Mouse (Mus musculus): ENCODE results near the gene Glmn. TPM values are rescaled to one million over a fixed set of nuclear protein-coding genes. Genes with fewer than 3 reads are reported as not detected.

Glmn gene
- total and polyA plus RNA-seq, 3 experiments: 11.6 to 29.1 (median 28.2) TPM

GRCm38 (mm10) chr5:107524281-107524680 is 73.4 kb downstream of the Glmn start (continued):
- TF ChIP-seq HCFC1 (IDR thresholded peaks at IDR 0.05; ENCODE audit: low read depth, low read length): no peak
- TF ChIP-seq SMC3 (IDR thresholded peaks at IDR 0.05; ENCODE audit: low read depth, low read length): no peak
- no peak for TF ChIP-seq USF1 (IDR thresholded peaks at IDR 0.05; ENCODE audit: low read depth, low read length)
- no peak for TF ChIP-seq GABPA (IDR thresholded peaks at IDR 0.05; ENCODE audit: insufficient replicate concordance, low read depth, low read length)
- TF ChIP-seq MYC (IDR thresholded peaks at IDR 0.05; ENCODE audit: low read depth, low read length): peak; percentile 45; the same call in 1 of the 2 replicates
- 0 out of 4 replicates have a peak, but pooled peaks of 1 of the 2 experiments have one; percentile 0 for TF ChIP-seq CTCF (conservative IDR thresholded peaks at IDR 0.05 in 1 of 2, IDR thresholded peaks at IDR 0.05 in 1 of 2; ENCODE audit: low read depth in 2 of 2, low read length in 2 of 2)
- TF ChIP-seq IRF4 (IDR thresholded peaks at IDR 0.05; ENCODE audit: low read depth, low read length): 0 out of 2 replicates have a peak, but pooled peaks have one; percentile 27
- no peak for TF ChIP-seq JUN (IDR thresholded peaks at IDR 0.05; ENCODE audit: insufficient read depth, low read depth, low read length)
- TF ChIP-seq BHLHE40 (IDR thresholded peaks at IDR 0.05; ENCODE audit: low read depth, low read length): peak; percentile 70
- TF ChIP-seq EP300 (IDR thresholded peaks at IDR 0.05; ENCODE audit: low read length): peak; percentile 40; the same call in 1 of the 2 replicates

GRCm38 (mm10) chr5:107521897-107522296 is 75.8 kb downstream of the Glmn start:
- Histone ChIP-seq H3K9me3 (replicated peaks; ENCODE audit: low read length) (no peaks in the 10 kb centered on the region), H3K27ac (ENCODE audit: insufficient read depth, low read depth) (no peak overlapping the region), H3K27me3 (replicated peaks) (no peaks in the 10 kb centered on the region), H3K9ac (ENCODE audit: insufficient read depth, low read depth) (no peak overlapping the region), H3K79me2 (replicated peaks; ENCODE audit: control insufficient read depth, extremely low read depth, insufficient read depth, poor library complexity, severe bottlenecking) (no peaks in the 10 kb centered on the region), H3K4me2 (ENCODE audit: insufficient read depth, low read depth, poor library complexity, severe bottlenecking) (no peak overlapping the region), H3K36me3 (replicated peaks in 1 of 2; ENCODE audit: control insufficient read depth in 1 of 2, insufficient read depth in 1 of 2, low read length in 1 of 2) (no peaks in the 10 kb centered on the region), H3K4me3 (replicated peaks in 1 of 3; ENCODE audit: low read depth in 2 of 3, low read length in 2 of 3, poor library complexity in 1 of 3) (no peak overlapping the region), H3K4me1 (ENCODE audit: control insufficient read depth in 1 of 2, insufficient read depth in 2 of 2) (peaks cover 2 to 28% of the 10 kb centered on the region in 2 experiments)
- DNase-seq (ENCODE audit: extremely low read depth): no peak
- TF ChIP-seq HCFC1 (IDR thresholded peaks at IDR 0.05; ENCODE audit: low read depth, low read length): no peak
- TF ChIP-seq SIN3A (IDR thresholded peaks at IDR 0.05; ENCODE audit: low read length): no peak
- no peak for TF ChIP-seq MAX (IDR thresholded peaks at IDR 0.05; ENCODE audit: low read length)
- no peak for TF ChIP-seq MEF2A (IDR thresholded peaks at IDR 0.05; ENCODE audit: borderline replicate concordance, low read depth, low read length)
- no peak for TF ChIP-seq POLR2A (IDR thresholded peaks at IDR 0.05; ENCODE audit: low read depth, low read length)
- TF ChIP-seq MAZ (IDR thresholded peaks at IDR 0.05; ENCODE audit: low read depth, low read length): no peak
- no peak for TF ChIP-seq RCOR1 (conservative IDR thresholded peaks at IDR 0.05; ENCODE audit: low read depth, low read length)
- TF ChIP-seq TCF12 (IDR thresholded peaks at IDR 0.05; ENCODE audit: low read depth, low read length): no peak
- no peak for TF ChIP-seq GABPA (IDR thresholded peaks at IDR 0.05; ENCODE audit: insufficient replicate concordance, low read depth, low read length)
- TF ChIP-seq MAFK (IDR thresholded peaks at IDR 0.05; ENCODE audit: insufficient replicate concordance, low read length): no peak
- TF ChIP-seq KAT2A (IDR thresholded peaks at IDR 0.05; ENCODE audit: insufficient replicate concordance, low read length): no peak
- no peak for TF ChIP-seq ZNF384 (IDR thresholded peaks at IDR 0.05; ENCODE audit: low read depth, low read length)
- no peak for TF ChIP-seq IRF4 (IDR thresholded peaks at IDR 0.05; ENCODE audit: low read depth, low read length)
- no peak for TF ChIP-seq NELFE (IDR thresholded peaks at IDR 0.05; ENCODE audit: low read depth, low read length)
- no peak for TF ChIP-seq ZC3H11A (IDR thresholded peaks at IDR 0.05; ENCODE audit: low read depth, low read length)
- no peak for TF ChIP-seq MYC (IDR thresholded peaks at IDR 0.05; ENCODE audit: low read depth, low read length)
- TF ChIP-seq BHLHE40 (IDR thresholded peaks at IDR 0.05; ENCODE audit: low read depth, low read length): no peak
- TF ChIP-seq RAD21 (IDR thresholded peaks at IDR 0.05; ENCODE audit: low read depth, low read length): no peak
- no peak for TF ChIP-seq USF1 (IDR thresholded peaks at IDR 0.05; ENCODE audit: low read depth, low read length)
- no peak for TF ChIP-seq ZKSCAN1 (IDR thresholded peaks at IDR 0.05; ENCODE audit: borderline replicate concordance, low read depth, low read length)
- dilution Hi-C loops (cut with MboI; ENCODE audit: extremely low pct_ligation_motif_present, extremely low pct_unique_long_range_greater_than_20kb, low sequenced_read_pairs): no loop called here
- in situ Hi-C loops (cut with MboI; ENCODE audit: low pct_ligation_motif_present, low pct_unique_long_range_greater_than_20kb, low sequenced_read_pairs): loop anchor here (25.0 kb wide), 1 partner anchor 535 kb away; no protein-coding TSS in a partner anchor

Data from CH12.LX (cell line).